Mouse (Mus musculus) thymus, postnatal 10 days (tissue): ENCODE measurements around the gene Sp100.
A peak's percentile ranks its signal among the peaks of the same experiment; 100 is the strongest.

ENCODE experiments used
- DNase-seq, 2 experiments: peaks; one replicate each; pipeline ENCODE4 v3.0.0; 2021; ENCODE audit warnings: low spot score in 2 of 2

Gene Sp100

GRCm38 (mm10) chr1:85697721-85698493 lies 48.1 kb downstream of the Sp100 start:
- no peak for DNase-seq

DNA sequence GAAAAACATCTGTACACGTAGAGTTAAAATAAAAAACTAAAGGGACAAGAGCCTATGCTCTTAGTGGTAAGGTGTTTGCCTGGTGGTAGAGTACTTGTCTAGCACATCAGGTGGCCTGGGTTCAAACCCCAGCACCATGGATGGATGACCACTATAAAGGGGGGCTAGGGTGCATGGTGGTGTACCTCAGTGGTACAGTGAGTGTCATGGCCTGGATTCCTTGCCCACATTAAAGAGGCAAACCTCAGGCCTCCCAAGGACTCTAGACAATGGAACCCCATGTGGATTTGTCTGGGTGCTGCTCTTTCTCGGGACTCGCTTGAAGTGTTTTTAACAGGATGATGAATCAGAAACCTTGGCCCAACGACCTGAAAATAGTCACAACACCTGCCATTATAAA lies 52.7 kb downstream of the Sp100 start:
- no peak for DNase-seq

GRCm38 (mm10) chr1:85703245-85704186 lies 53.7 kb downstream of the Sp100 start:
- peak; percentile 89 to 92 for DNase-seq

DNA sequence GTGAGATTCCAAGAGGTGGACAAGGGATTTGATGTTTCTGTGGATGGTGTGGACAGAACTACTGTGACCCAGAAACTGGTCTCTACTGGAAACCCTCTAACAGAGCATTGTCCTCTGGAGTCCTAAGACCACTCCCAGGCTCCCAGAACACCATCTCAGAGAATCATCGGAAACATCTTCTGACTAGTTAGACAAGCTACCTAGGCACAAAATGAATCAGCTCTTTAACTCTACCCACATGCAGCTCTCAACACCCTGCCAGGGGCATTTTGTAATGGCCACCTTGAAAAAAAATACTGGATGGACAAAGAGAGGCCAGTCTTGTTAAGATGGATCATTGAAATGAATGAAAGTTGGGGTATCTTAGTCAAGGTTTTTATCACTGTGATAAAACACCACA lies 55.8 kb downstream of the Sp100 start:
- no peak for DNase-seq

DNA sequence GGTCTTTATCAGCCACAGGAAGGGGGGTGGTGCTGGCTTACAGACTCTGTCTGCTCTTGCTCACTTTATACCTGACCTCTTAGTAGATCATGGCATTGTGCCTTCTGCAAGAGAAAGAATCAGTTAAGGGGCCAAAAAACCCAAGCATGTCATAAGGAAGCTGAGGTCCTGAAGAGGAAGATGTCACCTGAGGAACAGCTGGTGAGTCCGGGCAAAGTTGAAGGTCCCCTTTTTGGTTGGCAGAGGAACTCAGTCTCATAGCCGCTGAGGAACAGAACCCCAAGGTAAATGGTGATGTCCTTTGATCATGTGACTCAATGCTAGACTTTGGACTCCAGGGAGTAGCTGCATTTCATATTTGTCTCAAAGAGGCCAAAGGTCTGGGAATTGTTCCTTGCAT lies 57.0 kb downstream of the Sp100 start:
- DNase-seq: no peak

DNA sequence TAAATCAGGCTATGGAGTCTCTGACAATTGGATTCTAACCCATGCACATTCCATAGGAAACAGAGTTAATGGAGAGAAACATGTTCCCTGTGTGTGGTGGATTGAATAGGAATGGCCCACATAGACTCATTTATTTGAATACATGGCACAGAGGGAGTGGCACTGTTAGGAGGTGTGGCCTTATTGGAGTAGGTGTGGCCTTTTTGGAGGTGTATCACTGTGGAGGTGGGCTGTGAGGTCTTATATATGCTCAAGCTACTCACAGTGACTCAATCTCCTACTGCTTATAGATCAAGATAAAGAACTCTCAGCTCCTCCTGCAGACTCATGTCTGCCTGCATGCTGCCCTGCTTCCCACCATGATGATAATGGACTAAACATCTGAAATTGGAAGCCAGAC lies 64.7 kb downstream of the Sp100 start:
- DNase-seq: no peak

DNA sequence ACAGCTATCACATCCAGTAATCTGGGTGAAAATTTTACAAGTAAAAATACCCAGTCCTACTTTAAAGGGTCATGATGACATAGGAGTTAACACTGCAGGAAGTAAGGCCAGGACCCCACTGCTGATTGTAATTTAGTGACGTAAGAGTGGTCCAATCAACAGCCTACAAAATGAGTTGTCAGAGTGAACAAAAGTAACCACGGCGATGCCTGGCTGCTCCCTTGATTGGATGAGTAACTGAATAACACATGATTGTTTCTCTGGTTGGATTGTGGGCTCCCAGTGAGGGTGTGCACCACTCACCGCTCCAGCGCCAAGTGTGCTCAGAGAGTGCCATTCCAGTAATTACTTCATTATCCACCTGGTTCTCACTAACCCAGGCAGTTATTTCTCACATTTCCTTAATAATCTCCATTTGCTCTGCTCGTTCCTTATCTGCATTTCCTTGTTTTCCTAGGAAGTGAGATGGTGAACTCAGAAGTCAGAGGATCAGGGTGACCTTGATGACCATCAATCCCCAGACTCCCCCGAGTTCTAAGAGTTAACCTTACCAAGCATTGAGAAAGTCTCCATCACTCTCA lies 66.7 kb downstream of the Sp100 start:
- DNase-seq: no peak

GRCm38 (mm10) chr1:85719049-85719448 lies 69.3 kb downstream of the Sp100 start:
- no peak for DNase-seq

GRCm38 (mm10) chr1:85720220-85720893 lies 70.6 kb downstream of the Sp100 start:
- DNase-seq: peak; percentile 32 to 36

DNA sequence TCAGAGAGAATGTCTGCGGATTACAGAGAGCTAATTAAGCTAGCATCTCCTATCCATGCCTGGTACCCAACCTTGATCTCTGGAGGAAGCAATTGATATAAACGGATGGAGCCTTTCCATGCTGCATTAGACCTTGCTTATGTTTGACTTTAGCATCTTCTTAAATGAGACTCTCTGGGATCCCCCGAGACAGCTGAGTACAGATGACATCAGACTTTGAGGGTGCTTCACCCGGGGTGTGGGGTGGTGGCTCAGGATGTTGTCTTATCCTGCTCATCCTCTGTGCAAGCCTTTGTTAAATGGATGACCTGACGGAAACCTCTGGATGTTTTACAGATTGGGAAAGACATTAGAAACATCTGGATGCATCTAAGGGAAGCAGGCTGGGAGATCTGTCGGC lies 80.7 kb downstream of the Sp100 start:
- DNase-seq: no peak

GRCm38 (mm10) chr1:85732581-85732980 lies 82.8 kb downstream of the Sp100 start:
- peak; percentile 50 to 66 for DNase-seq

DNA sequence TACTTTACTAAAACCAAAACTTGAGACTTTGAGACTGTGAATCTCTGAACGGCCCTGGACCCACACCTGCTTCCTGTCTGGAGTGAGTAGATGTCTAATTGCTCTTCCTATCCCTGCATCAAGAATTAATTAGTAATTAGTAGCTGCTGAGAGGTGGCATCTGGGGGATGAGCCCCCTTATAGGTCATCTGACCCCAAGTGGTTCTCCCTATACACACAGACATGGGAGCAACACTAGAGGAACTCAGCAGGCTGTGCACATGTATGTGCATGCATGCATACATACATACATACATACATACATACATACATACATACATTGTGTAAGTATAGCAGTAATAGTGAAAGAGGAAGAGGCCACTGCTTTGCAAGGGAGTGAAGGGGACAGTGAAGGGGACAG lies 84.7 kb downstream of the Sp100 start:
- no peak for DNase-seq

- DNase-seq: peak; percentile 70 to 77
These were observed 85.8 kb downstream of the Sp100 start for GRCm38 (mm10) chr1:85735463-85736123.

GRCm38 (mm10) chr1:85736355-85737184 lies 86.8 kb downstream of the Sp100 start:
- peak; percentile 83 to 90 for DNase-seq

GRCm38 (mm10) chr1:85739000-85739399 lies 89.2 kb downstream of the Sp100 start:
- peak; percentile 51 to 60 for DNase-seq

- DNase-seq: peak; percentile 50 to 51
These were observed 90.0 kb downstream of the Sp100 start for GRCm38 (mm10) chr1:85739819-85740218.

GRCm38 (mm10) chr1:85740923-85741322 lies 91.1 kb downstream of the Sp100 start:
- no peak for DNase-seq

DNA sequence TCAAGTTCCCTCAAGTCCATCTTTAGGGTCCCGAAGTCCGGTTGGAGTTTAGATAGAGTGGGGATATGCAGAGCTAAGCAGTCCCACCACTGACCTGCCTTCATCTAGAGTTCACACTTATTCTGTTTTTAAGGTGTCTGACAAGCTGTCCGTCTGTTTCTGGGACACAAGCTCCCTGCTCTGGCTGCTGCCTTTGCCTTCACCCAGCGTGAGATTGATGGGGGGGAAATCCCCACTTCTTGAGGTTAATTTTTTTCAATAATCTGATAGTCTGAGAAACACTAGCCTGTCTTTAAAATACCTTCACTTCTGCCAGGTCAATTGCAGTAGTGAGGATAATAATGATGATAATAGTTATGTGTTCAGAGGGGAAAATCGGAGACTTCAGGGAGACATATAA lies 92.5 kb downstream of the Sp100 start:
- DNase-seq: no peak

- DNase-seq: no peak
These were observed 93.2 kb downstream of the Sp100 start for GRCm38 (mm10) chr1:85742916-85743505.

GRCm38 (mm10) chr1:85744539-85744938 lies 94.8 kb downstream of the Sp100 start:
- no peak for DNase-seq
